Mouse (Mus musculus) lung, postnatal 0 days (tissue): ENCODE measurements around the gene Mfsd4a.

Experiments
- CTCF ChIP-seq: IDR thresholded peaks from 2 replicates; pipeline ENCODE4 v1.5.1; 2016; ENCODE audit warnings: antibody characterized with exemption, mild to moderate bottlenecking
- EP300 ChIP-seq: IDR thresholded peaks from 2 replicates; pipeline ENCODE4 v1.6.1; 2016; ENCODE audit warnings: antibody characterized with exemption, mild to moderate bottlenecking, control low read depth

- TF ChIP-seq CTCF = peak; percentile 84
- no peak for TF ChIP-seq EP300
Observed at GRCm38 (mm10) chr1:131995062-131995461, 72.8 kb downstream of the Mfsd4a start.
